Mouse (Mus musculus): ENCODE data around the gene Tmcc1. TPM values are rescaled to one million over a fixed set of nuclear protein-coding genes. Genes with fewer than 3 reads are reported as not detected.
A peak's percentile ranks its signal among the peaks of the same experiment; 100 is the strongest.

Gene Tmcc1
- polyA plus RNA-seq, 1 experiment from 2014 or later = 33.2 TPM

DNA sequence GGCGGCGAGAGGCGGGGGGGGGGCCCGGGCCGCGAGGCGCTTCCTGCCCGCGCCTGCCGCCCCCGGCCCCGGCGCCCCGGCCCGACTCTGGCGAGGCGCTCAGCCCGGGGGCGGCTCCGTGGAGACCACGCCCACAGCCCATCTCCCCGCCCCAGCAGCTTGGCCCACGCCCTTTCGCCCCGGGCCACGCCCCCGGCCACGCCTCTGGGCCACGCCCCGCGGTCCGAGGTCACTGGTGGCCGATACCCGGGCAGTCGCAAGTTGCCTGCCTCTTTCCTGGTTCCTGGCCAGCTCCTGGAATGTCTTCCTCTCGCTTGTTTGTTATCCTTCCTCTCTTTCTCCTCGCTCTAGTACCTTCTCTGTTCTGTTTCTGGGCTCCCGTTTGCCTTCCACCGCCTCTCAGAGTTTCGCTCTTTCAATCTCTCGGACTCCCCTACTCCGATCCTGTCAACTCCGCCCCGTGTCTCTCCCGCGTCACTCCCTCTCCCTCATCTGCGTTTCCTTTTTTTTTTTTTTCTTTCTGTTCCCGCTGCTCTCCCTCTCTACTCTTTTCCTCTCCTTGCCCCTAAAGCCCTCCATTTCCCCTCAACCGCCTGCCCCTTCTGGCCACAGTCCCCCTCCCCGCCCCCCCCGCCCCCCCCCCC, 198.3 kb downstream of the Tmcc1 start, which contains the start of gene Plxnd1:
Gene Plxnd1, minus strand, starts transcription at position 129 of the 644 bp plus-strand sequence.
- ATAC-seq (ENCODE audit: low FRiP score) = peak; percentile 81
- Histone ChIP-seq H3K9ac (peak within 1 kb of the TSS; percentile 53), H3K27ac (peak within 1 kb of the TSS; percentile 36), H3K4me3 (replicated peaks) (peak within 1 kb of the TSS; percentile 47), H3K36me3 (replicated peaks) (no peaks in the 10 kb centered on the region), H3K4me2 (peak within 1 kb of the TSS; percentile 84), H3K4me1 (peaks cover 33% of the 10 kb centered on the region), H3K9me3 (no peaks in the 10 kb centered on the region), H3K27me3 (peaks cover 57% of the 10 kb centered on the region)
- WGBS = 1% methylated on average over 27 of the region's 51 CpGs

DNA sequence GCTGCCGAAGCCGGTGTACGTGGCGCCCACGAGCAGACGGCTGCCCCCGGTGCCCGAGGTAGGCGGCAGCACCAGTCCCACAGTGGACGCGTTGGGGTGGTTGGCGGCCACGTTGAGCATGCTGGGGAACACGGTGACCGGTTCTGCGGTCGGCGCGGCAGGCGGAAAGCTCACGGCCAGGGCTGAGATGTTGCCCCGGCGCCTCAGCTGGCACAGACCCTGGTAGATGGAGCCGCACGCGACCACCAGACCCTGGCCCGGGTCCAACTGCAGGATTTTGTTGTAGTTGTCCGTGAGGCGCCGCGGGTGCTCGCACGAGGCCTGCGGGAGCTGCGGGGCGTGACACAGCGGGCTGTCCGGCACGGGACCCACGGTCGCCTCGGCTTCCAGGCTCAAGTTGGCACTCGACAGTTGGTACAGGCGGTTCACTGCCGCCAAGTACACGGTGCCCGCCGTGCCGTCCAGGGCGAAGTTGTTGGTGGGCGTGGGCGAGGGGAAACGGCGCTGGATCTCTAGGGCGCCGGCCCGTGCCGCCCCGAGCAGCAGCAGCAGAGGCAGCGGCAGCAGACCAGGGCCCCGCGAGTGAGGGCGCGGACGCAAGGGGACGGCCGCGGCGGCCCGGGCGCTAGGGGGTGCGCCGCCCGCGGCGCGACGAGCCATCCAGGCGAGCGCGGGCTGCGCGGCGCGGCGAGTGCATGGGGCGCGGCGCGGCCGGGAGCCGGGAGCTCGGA, 199.0 kb downstream of the Tmcc1 start:
- under 1% methylated on average over 74 of the region's 93 CpGs for WGBS
- Histone ChIP-seq H3K27me3 (peaks cover 59% of the 10 kb centered on the region), H3K9me3 (no peaks in the 10 kb centered on the region), H3K9ac (peak overlapping the region; percentile 53), H3K4me2 (peak overlapping the region; percentile 84), H3K4me3 (replicated peaks) (peak overlapping the region; percentile 47), H3K4me1 (peaks cover 33% of the 10 kb centered on the region), H3K27ac (peak overlapping the region; percentile 36; the same call in 1 of the 2 replicates), H3K36me3 (replicated peaks) (no peaks in the 10 kb centered on the region)
- ATAC-seq (ENCODE audit: low FRiP score) = no peak; the same call in 1 of the 2 replicates

DNA sequence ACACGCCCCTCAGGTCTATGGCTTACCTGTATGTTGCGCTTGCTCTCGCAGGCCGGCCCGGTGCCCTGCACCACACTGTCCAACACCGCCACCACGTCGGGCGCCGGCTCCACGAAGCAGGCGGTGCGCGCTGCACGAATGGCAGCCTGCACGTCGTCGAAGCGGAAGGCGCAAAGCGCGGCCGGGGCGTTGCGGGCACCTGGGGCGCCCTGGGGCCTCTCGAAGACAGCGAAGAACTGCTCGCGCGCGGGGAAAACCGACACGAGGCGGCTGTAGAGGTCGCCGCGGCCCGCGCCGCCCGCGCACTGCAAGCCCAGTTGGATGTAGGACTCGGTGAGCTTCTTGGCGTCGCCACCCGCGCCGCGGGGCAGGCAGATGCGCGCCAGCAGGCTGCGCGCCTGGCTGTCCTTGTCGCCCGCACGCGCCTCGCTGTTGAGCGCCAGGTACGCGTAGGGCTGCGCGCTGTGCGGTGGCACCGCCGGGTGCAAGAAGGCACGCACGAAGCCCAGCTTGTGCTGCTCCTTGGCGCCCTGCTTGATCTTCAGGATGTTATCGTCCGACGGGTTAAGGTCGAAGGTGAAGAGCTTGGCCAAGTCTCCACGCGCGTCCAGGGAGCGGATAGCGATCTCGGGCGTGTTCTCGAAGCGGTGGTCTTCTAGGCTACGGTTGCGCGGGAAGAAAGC, 199.7 kb downstream of the Tmcc1 start:
- Histone ChIP-seq H3K27ac (peak overlapping the region; percentile 36; the same call in 1 of the 2 replicates), H3K27me3 (peaks cover 63% of the 10 kb centered on the region), H3K4me1 (peaks cover 33% of the 10 kb centered on the region), H3K9me3 (no peaks in the 10 kb centered on the region), H3K36me3 (replicated peaks) (no peaks in the 10 kb centered on the region), H3K9ac (peak overlapping the region; percentile 53), H3K4me2 (peak overlapping the region; percentile 84), H3K4me3 (replicated peaks) (peak overlapping the region; percentile 47)
- ATAC-seq (ENCODE audit: low FRiP score) = 0 out of 2 replicates have a peak, but pooled peaks have one; percentile 31
- WGBS = 2% methylated on average over 86 of the region's 86 CpGs

DNA sequence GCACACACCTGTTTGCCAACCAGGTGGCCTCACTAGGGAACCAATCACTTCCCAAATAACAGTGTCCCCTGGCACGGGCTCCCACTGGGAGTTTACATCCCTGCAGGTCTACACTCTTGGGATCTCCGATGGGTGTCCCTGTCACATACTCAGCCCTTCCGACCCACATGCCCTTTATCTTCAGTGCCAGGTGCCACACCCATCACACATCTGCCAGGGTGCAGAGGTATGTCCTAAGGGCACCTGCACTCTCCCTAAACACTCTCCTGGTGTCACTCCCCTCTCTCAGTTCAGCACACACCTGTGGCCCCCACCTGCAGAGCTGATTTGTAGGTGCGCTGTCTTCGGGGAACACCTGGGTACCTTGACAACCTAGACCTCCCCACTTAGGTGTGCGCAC, 200.3 kb downstream of the Tmcc1 start:
- Histone ChIP-seq H3K9me3 (no peaks in the 10 kb centered on the region), H3K9ac (peak overlapping the region; percentile 53; the same call in 1 of the 2 replicates), H3K4me2 (peak overlapping the region; percentile 84), H3K36me3 (replicated peaks) (no peaks in the 10 kb centered on the region), H3K4me1 (peaks cover 33% of the 10 kb centered on the region), H3K27me3 (peaks cover 63% of the 10 kb centered on the region), H3K27ac (no peak overlapping the region), H3K4me3 (replicated peaks) (peak overlapping the region; percentile 47)
- ATAC-seq (ENCODE audit: low FRiP score) = 0 out of 2 replicates have a peak, but pooled peaks have one; percentile 0
- 45% methylated on average over 6 of the region's 6 CpGs for WGBS

DNA sequence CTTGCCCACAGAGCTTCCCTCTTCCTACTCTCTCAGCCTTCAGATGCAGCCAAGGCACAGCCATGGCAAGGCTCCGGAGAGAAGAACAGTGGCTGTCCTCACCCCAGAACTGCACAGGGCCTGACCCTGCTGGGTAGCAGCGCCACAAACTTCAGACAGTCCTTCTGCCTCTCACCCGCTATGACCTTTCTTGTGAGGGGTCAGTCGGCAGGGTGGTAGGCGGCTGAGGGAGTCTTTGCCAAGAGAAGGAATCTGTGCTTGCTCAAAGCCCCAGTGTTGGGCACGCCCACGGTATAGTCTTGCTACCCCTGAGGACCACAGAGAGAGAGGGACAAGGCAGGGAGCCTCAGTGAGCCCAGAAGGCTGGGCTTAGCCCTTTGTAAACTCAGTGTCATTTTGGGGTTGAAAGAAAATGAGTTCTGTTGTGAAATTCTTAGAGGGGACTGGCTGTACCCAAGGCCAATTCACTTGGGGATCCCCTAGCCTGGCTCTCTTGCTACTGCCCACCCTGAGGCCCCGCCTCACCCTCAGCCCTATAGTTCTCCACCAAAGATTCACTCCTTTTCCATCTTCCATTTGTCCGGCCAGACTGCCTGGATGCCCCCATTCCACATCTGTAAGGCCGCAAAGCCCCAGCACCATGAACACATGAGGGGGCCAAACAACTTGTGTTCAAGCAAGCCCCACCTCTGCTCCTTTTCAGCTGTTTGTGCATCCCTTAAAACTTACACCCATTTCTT, 201.2 kb downstream of the Tmcc1 start:
- Histone ChIP-seq H3K27me3 (peaks cover 63% of the 10 kb centered on the region), H3K9me3 (no peaks in the 10 kb centered on the region), H3K4me2 (peak overlapping the region; percentile 13), H3K9ac (0 out of 2 replicates have a peak overlapping the region, but pooled peaks have one; percentile 13), H3K4me1 (peaks cover 28% of the 10 kb centered on the region), H3K27ac (no peak overlapping the region), H3K4me3 (replicated peaks) (peak overlapping the region; percentile 47), H3K36me3 (replicated peaks) (no peaks in the 10 kb centered on the region)
- no peak for ATAC-seq (ENCODE audit: low FRiP score)
- 25% methylated on average over 10 of the region's 10 CpGs for WGBS

DNA sequence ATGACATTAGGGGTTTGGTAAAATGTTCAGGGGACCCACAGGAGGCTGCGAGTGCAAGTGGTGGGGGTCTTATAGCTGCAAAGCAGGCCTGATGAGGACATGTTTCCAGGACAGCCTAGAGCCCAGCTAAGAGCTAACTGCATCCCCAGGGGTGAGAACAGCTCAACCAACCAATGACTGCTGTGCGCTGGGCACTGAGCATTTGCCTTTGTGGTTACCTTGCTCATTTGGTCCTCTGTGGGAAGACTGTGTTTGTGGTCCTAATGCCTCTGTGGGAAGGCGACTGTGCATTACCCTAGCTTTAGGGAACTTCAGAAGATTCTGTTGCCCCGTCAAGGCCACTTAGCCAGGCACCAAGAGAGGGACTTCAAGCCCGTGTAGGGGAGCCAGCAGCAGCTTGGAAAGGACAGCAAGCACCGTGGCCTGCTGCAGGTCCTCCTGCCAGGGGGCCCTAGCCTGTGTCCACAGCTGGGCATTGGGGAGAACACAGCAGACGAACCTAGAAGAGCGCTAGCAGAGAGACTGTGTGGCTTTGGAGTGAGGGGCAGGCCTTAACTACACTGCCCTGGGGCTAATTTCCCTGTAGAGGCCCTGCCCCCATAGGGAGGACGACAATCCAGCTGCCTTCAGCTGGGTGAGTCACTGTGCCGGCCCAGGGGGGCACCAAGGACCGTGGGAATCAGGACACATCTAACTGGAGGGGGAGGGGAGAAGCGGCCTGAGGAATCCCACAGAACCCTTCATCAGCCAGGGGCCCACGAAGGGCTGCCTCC, 202.0 kb downstream of the Tmcc1 start:
- Histone ChIP-seq H3K27ac (no peak overlapping the region), H3K4me3 (replicated peaks) (peak overlapping the region; percentile 47)
- WGBS = 30% methylated on average over 13 of the region's 13 CpGs

DNA sequence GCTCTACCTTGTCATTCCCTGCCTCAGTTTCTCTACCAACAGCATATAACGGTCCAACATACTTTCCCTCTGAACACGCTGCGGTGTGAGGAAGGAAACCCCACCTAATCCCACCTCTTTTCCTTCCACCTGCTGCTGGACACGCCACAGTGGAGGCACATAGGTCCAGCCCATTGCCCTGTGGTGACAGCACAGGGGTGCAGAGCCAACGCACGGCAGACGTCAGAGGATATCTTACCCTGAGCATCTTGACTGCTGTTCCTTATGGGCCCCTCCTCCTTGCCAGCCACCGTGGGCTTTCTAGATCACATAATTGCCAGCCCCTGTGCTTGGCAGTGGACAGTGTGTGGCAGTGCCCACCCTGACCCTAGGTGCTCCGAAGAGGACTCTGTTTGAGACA, 202.8 kb downstream of the Tmcc1 start:
- peak overlapping the region; percentile 3; the same call in 1 of the 2 replicates for H3K4me3 ChIP-seq (replicated peaks)
- H3K27ac ChIP-seq = no peak overlapping the region
- H3K4me2 ChIP-seq = no peak overlapping the region
- WGBS = 83% methylated on average over 9 of the region's 9 CpGs
- H3K9me3 ChIP-seq = no peaks in the 10 kb centered on the region
- no peak for ATAC-seq (ENCODE audit: low FRiP score)
- peaks cover 57% of the 10 kb centered on the region for H3K27me3 ChIP-seq
- H3K4me1 ChIP-seq = peaks cover 42% of the 10 kb centered on the region
- H3K9ac ChIP-seq = no peak overlapping the region
- no peaks in the 10 kb centered on the region for H3K36me3 ChIP-seq (replicated peaks)

More for the DNA sequence above, 202.0 kb downstream of the Tmcc1 start:
- ATAC-seq (ENCODE audit: low FRiP score) = no peak
- peaks cover 61% of the 10 kb centered on the region for H3K27me3 ChIP-seq
- peak overlapping the region; percentile 13 for H3K4me2 ChIP-seq
- no peaks in the 10 kb centered on the region for H3K36me3 ChIP-seq (replicated peaks)
- no peaks in the 10 kb centered on the region for H3K9me3 ChIP-seq
- H3K9ac ChIP-seq = 0 out of 2 replicates have a peak overlapping the region, but pooled peaks have one; percentile 13
- H3K4me1 ChIP-seq = peaks cover 35% of the 10 kb centered on the region

DNA sequence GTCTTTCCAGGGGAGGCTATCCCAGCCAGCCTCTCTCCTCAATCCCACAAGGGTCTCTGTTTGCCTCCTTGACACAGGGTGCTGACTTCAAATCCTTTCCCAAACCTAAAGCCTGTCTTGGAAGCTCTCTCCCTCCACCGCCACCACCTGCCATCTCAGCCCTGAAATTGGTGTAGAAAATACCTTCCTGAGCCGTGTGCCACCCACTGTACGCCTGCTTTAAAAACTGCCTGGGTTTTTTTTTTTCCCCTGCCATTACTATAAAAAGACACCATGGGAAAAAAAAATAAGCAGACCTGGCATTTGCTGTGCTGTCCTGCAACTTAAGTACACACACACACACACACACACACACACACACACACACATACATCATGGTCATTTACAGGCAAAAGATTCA, 203.2 kb downstream of the Tmcc1 start:
- H3K4me1 ChIP-seq = peaks cover 46% of the 10 kb centered on the region
- H3K27ac ChIP-seq = no peak overlapping the region
- no peaks in the 10 kb centered on the region for H3K36me3 ChIP-seq (replicated peaks)
- peaks cover 56% of the 10 kb centered on the region for H3K27me3 ChIP-seq
- no peak overlapping the region for H3K4me3 ChIP-seq (replicated peaks)
- no peak overlapping the region for H3K9ac ChIP-seq
- H3K4me2 ChIP-seq = 0 out of 2 replicates have a peak overlapping the region, but pooled peaks have one; percentile 1
- ATAC-seq (ENCODE audit: low FRiP score) = no peak
- no peaks in the 10 kb centered on the region for H3K9me3 ChIP-seq
- 78% methylated on average over 3 of the region's 3 CpGs for WGBS

DNA sequence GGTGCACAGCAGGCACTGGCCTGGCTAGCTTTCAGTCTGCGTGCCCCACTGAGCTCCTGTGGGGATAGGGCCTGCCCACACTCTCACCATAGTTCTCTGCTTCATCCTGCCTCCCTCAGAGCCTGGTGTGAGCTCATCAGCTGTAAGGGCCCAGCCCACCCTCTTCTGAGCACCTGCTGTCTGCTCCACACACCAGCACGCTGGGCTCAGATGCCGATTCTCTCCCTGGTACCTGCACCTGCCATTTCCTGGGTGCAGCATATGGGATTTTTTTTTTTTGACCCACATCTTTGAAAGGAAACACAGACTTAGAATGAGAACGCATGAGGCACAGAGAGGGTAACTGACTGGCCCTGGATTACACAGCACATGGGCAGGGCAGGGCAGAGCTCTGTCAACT, 203.7 kb downstream of the Tmcc1 start:
- WGBS = 57% methylated on average over 4 of the region's 4 CpGs
- peak overlapping the region; percentile 0; the same call in 1 of the 2 replicates for H3K4me3 ChIP-seq (replicated peaks)
- 0 out of 2 replicates have a peak overlapping the region, but pooled peaks have one; percentile 1 for H3K4me2 ChIP-seq
- H3K9me3 ChIP-seq = no peaks in the 10 kb centered on the region
- no peak overlapping the region for H3K9ac ChIP-seq
- H3K27ac ChIP-seq = no peak overlapping the region
- no peaks in the 10 kb centered on the region for H3K36me3 ChIP-seq (replicated peaks)
- H3K4me1 ChIP-seq = peaks cover 50% of the 10 kb centered on the region
- peaks cover 56% of the 10 kb centered on the region for H3K27me3 ChIP-seq
- ATAC-seq (ENCODE audit: low FRiP score) = no peak

DNA sequence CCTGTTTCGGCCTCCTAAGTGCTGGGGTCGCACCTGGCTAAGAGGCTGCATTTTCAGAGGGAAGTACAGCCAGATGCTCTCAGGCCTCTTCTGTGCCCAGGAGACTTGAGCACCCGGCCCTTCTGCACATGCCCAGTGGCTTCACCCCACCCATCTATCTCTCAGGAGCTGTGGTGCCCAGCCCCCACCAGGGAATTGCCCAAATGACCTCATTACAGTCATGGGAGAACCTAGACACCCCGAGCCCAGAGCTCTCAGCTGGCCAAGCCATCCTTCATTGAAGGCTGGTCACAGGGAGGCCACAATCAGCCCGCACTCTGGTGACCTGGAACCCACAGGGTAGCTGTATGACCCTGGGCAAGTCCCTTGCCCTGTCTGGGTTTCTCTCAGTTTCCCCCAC, 204.3 kb downstream of the Tmcc1 start:
- Histone ChIP-seq H3K9ac (no peak overlapping the region), H3K4me1 (peaks cover 51% of the 10 kb centered on the region), H3K27ac (no peak overlapping the region), H3K4me3 (replicated peaks) (no peak overlapping the region), H3K36me3 (replicated peaks) (no peaks in the 10 kb centered on the region), H3K27me3 (peaks cover 50% of the 10 kb centered on the region), H3K4me2 (no peak overlapping the region), H3K9me3 (no peaks in the 10 kb centered on the region)
- WGBS = 79% methylated on average over 5 of the region's 5 CpGs
- no peak for ATAC-seq (ENCODE audit: low FRiP score)
